In genomic region chr10:95090035-95090434, GRCm38 (mm10) we compare ENCODE assay signal across 22 mouse cellular contexts.
DNase-seq lines count a peak whose midpoint lies in the region; ATAC-seq and TF ChIP-seq lines count a peak whose summit lies in the region.
"Had no signal": no experiment of that assay in that cellular context is flagged by ENCODE, and none has a peak within 500 bp of the region (broad histone marks: within the 10 kb centered on the region; RNA-seq: fewer than 3 reads in every experiment).

No protein-coding gene starts in this region.

- no peaks in the 10 kb centered on the region for H3K27me3 ChIP-seq in kidney, postnatal 0 days (ENCODE audit: insufficient read depth, low read length)
- peaks cover 24% of the 10 kb centered on the region for H3K27me3 ChIP-seq in kidney, embryonic 15.5 days
- no peaks in the 10 kb centered on the region for H3K27me3 ChIP-seq in midbrain, postnatal 0 days (ENCODE audit: insufficient read depth, low read length)
- H3K27me3 ChIP-seq in midbrain, embryonic 15.5 days (replicated peaks) = no peaks in the 10 kb centered on the region; the same call in 1 of the 2 replicates
- no peaks in the 10 kb centered on the region for H3K27me3 ChIP-seq in stomach, postnatal 0 days (ENCODE audit: control insufficient read depth, insufficient read depth, low read length)
- H3K27me3 ChIP-seq: forebrain, embryonic 15.5 days; hindbrain, embryonic 15.5 days; stomach, embryonic 15.5 days had no signal

- H3K9me3 ChIP-seq in kidney, postnatal 0 days (replicated peaks; ENCODE audit: low read length) = no peaks in the 10 kb centered on the region
- no peaks in the 10 kb centered on the region for H3K9me3 ChIP-seq in kidney, embryonic 15.5 days (replicated peaks)
- no peaks in the 10 kb centered on the region for H3K9me3 ChIP-seq in midbrain, postnatal 0 days (ENCODE audit: low read length)
- no peaks in the 10 kb centered on the region for H3K9me3 ChIP-seq in midbrain, embryonic 15.5 days
- no peaks in the 10 kb centered on the region for H3K9me3 ChIP-seq in stomach, postnatal 0 days (ENCODE audit: control insufficient read depth, low read length)
- H3K9me3 ChIP-seq: embryonic facial prominence, embryonic 13.5 days; forebrain, embryonic 15.5 days; heart, embryonic 12.5 days; hindbrain, embryonic 15.5 days; midbrain, embryonic 13.5 days; stomach, embryonic 15.5 days had no signal

- H3K4me3 ChIP-seq in kidney, postnatal 0 days (replicated peaks; ENCODE audit: low read depth, low read length) = no peak overlapping the region
- H3K4me3 ChIP-seq in kidney, embryonic 15.5 days (replicated peaks) = no peak overlapping the region
- H3K4me3 ChIP-seq in midbrain, postnatal 0 days (ENCODE audit: low read depth, low read length) = no peak overlapping the region
- H3K4me3 ChIP-seq in midbrain, embryonic 15.5 days = no peak overlapping the region
- H3K4me3 ChIP-seq in stomach, postnatal 0 days (ENCODE audit: low read depth, low read length) = no peak overlapping the region
- H3K4me3 ChIP-seq: embryonic facial prominence, embryonic 13.5 days; forebrain, embryonic 15.5 days; heart, embryonic 12.5 days; hindbrain, embryonic 15.5 days; midbrain, embryonic 13.5 days; myocyte; stomach, embryonic 15.5 days had no signal

- H3K27ac ChIP-seq in kidney, postnatal 0 days = no peak overlapping the region
- no peak overlapping the region for H3K27ac ChIP-seq in kidney, embryonic 15.5 days
- H3K27ac ChIP-seq in midbrain, postnatal 0 days (ENCODE audit: low read depth, low read length) = no peak overlapping the region
- no peak overlapping the region for H3K27ac ChIP-seq in midbrain, embryonic 15.5 days
- H3K27ac ChIP-seq in stomach, postnatal 0 days (replicated peaks) = no peak overlapping the region
- H3K27ac ChIP-seq: embryonic facial prominence, embryonic 13.5 days; forebrain, embryonic 15.5 days; hindbrain, embryonic 15.5 days; midbrain, embryonic 13.5 days; stomach, embryonic 15.5 days had no signal

- no peaks in the 10 kb centered on the region for H3K36me3 ChIP-seq in kidney, postnatal 0 days (ENCODE audit: insufficient read depth, low read length)
- no peaks in the 10 kb centered on the region for H3K36me3 ChIP-seq in kidney, embryonic 15.5 days
- H3K36me3 ChIP-seq in midbrain, postnatal 0 days (ENCODE audit: insufficient read depth, low read length) = no peaks in the 10 kb centered on the region
- no peaks in the 10 kb centered on the region for H3K36me3 ChIP-seq in midbrain, embryonic 15.5 days (replicated peaks)
- H3K36me3 ChIP-seq in stomach, postnatal 0 days (ENCODE audit: control insufficient read depth, insufficient read depth, low read length) = no peaks in the 10 kb centered on the region
- H3K36me3 ChIP-seq: embryonic facial prominence, embryonic 13.5 days; forebrain, embryonic 15.5 days; heart, embryonic 12.5 days; hindbrain, embryonic 15.5 days; midbrain, embryonic 13.5 days; stomach, embryonic 15.5 days had no signal

- TF ChIP-seq EP300 in stomach, postnatal 0 days (optimal IDR thresholded peaks at IDR 0.05) = no peak

- no peaks in the 10 kb centered on the region for H3K4me1 ChIP-seq in kidney, postnatal 0 days (replicated peaks; ENCODE audit: insufficient read depth, low read length)
- H3K4me1 ChIP-seq in kidney, embryonic 15.5 days = 0 out of 2 replicates have a peak, but pooled peaks cover 11% of the 10 kb centered on the region
- no peaks in the 10 kb centered on the region for H3K4me1 ChIP-seq in midbrain, postnatal 0 days (ENCODE audit: insufficient read depth, low read length)
- H3K4me1 ChIP-seq in midbrain, embryonic 15.5 days = 0 out of 2 replicates have a peak, but pooled peaks cover 3% of the 10 kb centered on the region
- H3K4me1 ChIP-seq in stomach, postnatal 0 days (replicated peaks; ENCODE audit: control insufficient read depth, insufficient read depth) = no peaks in the 10 kb centered on the region
- H3K4me1 ChIP-seq: stomach, embryonic 15.5 days had no signal

- no peak overlapping the region for H3K4me2 ChIP-seq in kidney, postnatal 0 days (ENCODE audit: low read length)
- H3K4me2 ChIP-seq in kidney, embryonic 15.5 days = no peak overlapping the region
- H3K4me2 ChIP-seq in midbrain, postnatal 0 days (ENCODE audit: low read depth, low read length, poor library complexity, severe bottlenecking) = no peak overlapping the region
- no peak overlapping the region for H3K4me2 ChIP-seq in midbrain, embryonic 15.5 days
- no peak overlapping the region for H3K4me2 ChIP-seq in stomach, postnatal 0 days (replicated peaks; ENCODE audit: low read depth)
- H3K4me2 ChIP-seq: embryonic facial prominence, embryonic 13.5 days; forebrain, embryonic 15.5 days; heart, embryonic 12.5 days; hindbrain, embryonic 15.5 days; midbrain, embryonic 13.5 days; stomach, embryonic 15.5 days had no signal

- TF ChIP-seq CTCF in kidney, postnatal 0 days (IDR thresholded peaks at IDR 0.05; ENCODE audit: low read depth) = peak; percentile 23; the same call in 1 of the 2 replicates
- TF ChIP-seq CTCF in midbrain, postnatal 0 days (IDR thresholded peaks at IDR 0.05) = peak; percentile 34; the same call in 1 of the 2 replicates
- TF ChIP-seq CTCF in stomach, postnatal 0 days (IDR thresholded peaks at IDR 0.05; ENCODE audit: low read depth) = peak; percentile 46

- no peak overlapping the region for H3K9ac ChIP-seq in kidney, postnatal 0 days (ENCODE audit: low read depth, low read length)
- H3K9ac ChIP-seq in kidney, embryonic 15.5 days = no peak overlapping the region
- H3K9ac ChIP-seq in midbrain, postnatal 0 days (replicated peaks; ENCODE audit: low read length, poor library complexity, severe bottlenecking) = no peak overlapping the region
- no peak overlapping the region for H3K9ac ChIP-seq in midbrain, embryonic 15.5 days
- no peak overlapping the region for H3K9ac ChIP-seq in stomach, postnatal 0 days (ENCODE audit: low read length)
- H3K9ac ChIP-seq: embryonic facial prominence, embryonic 13.5 days; forebrain, embryonic 15.5 days; heart, embryonic 12.5 days; hindbrain, embryonic 15.5 days; midbrain, embryonic 13.5 days; stomach, embryonic 15.5 days had no signal

- no peak for ATAC-seq in kidney, postnatal 0 days (replicated peaks; ENCODE audit: low FRiP score, low read depth)
- ATAC-seq in kidney, embryonic 15.5 days (replicated peaks; ENCODE audit: low FRiP score) = no peak
- ATAC-seq in midbrain, postnatal 0 days (ENCODE audit: low FRiP score) = no peak
- ATAC-seq in midbrain, embryonic 15.5 days (replicated peaks) = no peak
- ATAC-seq in stomach, postnatal 0 days (ENCODE audit: low FRiP score, low TSS enrichment) = no peak
- ATAC-seq: forebrain, embryonic 15.5 days; midbrain, embryonic 13.5 days had no signal

- peak; percentile 52 for DNase-seq in heart, adult 11 months
- no peak for DNase-seq in heart, postnatal 14 days
- no peak for DNase-seq in kidney, postnatal 0 days (ENCODE audit: low spot score)
- no peak for DNase-seq in midbrain, postnatal 0 days (ENCODE audit: low spot score)
- DNase-seq in stomach, postnatal 0 days (ENCODE audit: low spot score) = no peak
- no peak for DNase-seq in adrenal gland, postnatal 14 days
- DNase-seq: adrenal gland, postnatal 25 days; cerebellum, adult 11-12 months; cerebellum, postnatal 14 days; gastrocnemius, postnatal 25 days; heart, postnatal 36 days; right cerebral cortex, postnatal 14 days; thymus, adult 2 months had no signal

- 91% methylated on average over 9 of the region's 9 CpGs for WGBS in kidney, postnatal 0 days
- WGBS in kidney, embryonic 15.5 days = 82% methylated on average over 9 of the region's 9 CpGs
- 90% methylated on average over 9 of the region's 9 CpGs for WGBS in midbrain, postnatal 0 days
- 88% methylated on average over 9 of the region's 9 CpGs for WGBS in midbrain, embryonic 15.5 days
- 89% methylated on average over 9 of the region's 9 CpGs for WGBS in stomach, postnatal 0 days

- intact Hi-C loops in heart, postnatal 14 days (cut with DNase I) = no loop called here
